Mouse (Mus musculus) E14TG2a.4 (cell line): ENCODE measurements around the gene Rin1.

Source experiments
- H3K27me3 ChIP-seq: 2 replicates; pipeline ENCODE4 v1.6.1; 2014; ENCODE audit warnings: low read length, control low read depth; ENCODE audit not compliant: insufficient read depth
- H3K36me3 ChIP-seq: 2 replicates; pipeline ENCODE4 v1.6.1; 2014; ENCODE audit warnings: low read length, control low read depth; ENCODE audit not compliant: insufficient read depth
- H3K4me1 ChIP-seq: replicated peaks from 2 replicates; pipeline ENCODE4 v1.6.1; 2014; ENCODE audit warnings: low read depth, low read length, control low read depth
- H3K4me3 ChIP-seq: replicated peaks from 2 replicates; pipeline ENCODE4 v1.5.1; 2014; ENCODE audit warnings: mild to moderate bottlenecking, low read length
- H3K9me3 ChIP-seq: 2 replicates; pipeline ENCODE4 v1.6.1; 2014; ENCODE audit warnings: low read length, control low read depth
- CTCF ChIP-seq: conservative IDR thresholded peaks from 2 replicates; pipeline ENCODE4 v1.5.1; 2014; ENCODE audit warnings: low read length
- NANOG ChIP-seq: IDR thresholded peaks from 2 replicates; pipeline ENCODE4 v1.6.1; 2014; ENCODE audit warnings: borderline replicate concordance, low read length, mixed read lengths
- POU5F1 ChIP-seq: IDR thresholded peaks from 2 replicates; pipeline ENCODE4 v1.6.1; 2014; ENCODE audit warnings: low read length, borderline replicate concordance

The Rin1 gene

GRCm38 (mm10) chr19:5018191-5018590 is 32.1 kb upstream of the Rin1 start:
- TF ChIP-seq NANOG, result no peak
- TF ChIP-seq POU5F1, result no peak
- no peak for TF ChIP-seq CTCF

GRCm38 (mm10) chr19:5021416-5021815 is 28.9 kb upstream of the Rin1 start:
- Histone ChIP-seq H3K27me3 (no peaks in the 10 kb centered on the region; the same call in 1 of the 2 replicates), H3K36me3 (peaks cover 12% of the 10 kb centered on the region)
- no peak for TF ChIP-seq NANOG
- TF ChIP-seq POU5F1, result no peak
- no peak for TF ChIP-seq CTCF

More at GRCm38 (mm10) chr19:5018191-5018590, 32.1 kb upstream of the Rin1 start:
- H3K4me1 ChIP-seq, result peaks cover 66% of the 10 kb centered on the region
- no peaks in the 10 kb centered on the region for H3K36me3 ChIP-seq
- no peaks in the 10 kb centered on the region; the same call in 1 of the 2 replicates for H3K27me3 ChIP-seq
- H3K9me3 ChIP-seq, result no peaks in the 10 kb centered on the region
- H3K4me3 ChIP-seq, result peak overlapping the region; percentile 61; the same call in 1 of the 2 replicates

GRCm38 (mm10) chr19:5023621-5024479 is 26.4 kb upstream of the Rin1 start, which contains the start of gene Slc29a2:
Gene Slc29a2, plus strand, starts transcription at chr19:5023860.
- H3K36me3 ChIP-seq, result peaks cover 36% of the 10 kb centered on the region
- peaks cover 33% of the 10 kb centered on the region for H3K4me1 ChIP-seq
- TF ChIP-seq NANOG (no peak), POU5F1 (no peak; the same call in 1 of the 2 replicates), CTCF (no peak)
- no peaks in the 10 kb centered on the region; the same call in 1 of the 2 replicates for H3K27me3 ChIP-seq
- H3K9me3 ChIP-seq, result no peaks in the 10 kb centered on the region
- peak within 1 kb of the TSS; percentile 85 for H3K4me3 ChIP-seq

More at GRCm38 (mm10) chr19:5021416-5021815, 28.9 kb upstream of the Rin1 start:
- Histone ChIP-seq H3K4me1 (peaks cover 55% of the 10 kb centered on the region), H3K4me3 (no peak overlapping the region), H3K9me3 (no peaks in the 10 kb centered on the region)

GRCm38 (mm10) chr19:5026111-5026510 is 24.2 kb upstream of the Rin1 start:
- Histone ChIP-seq H3K36me3 (peaks cover 59% of the 10 kb centered on the region), H3K27me3 (no peaks in the 10 kb centered on the region; the same call in 1 of the 2 replicates), H3K9me3 (no peaks in the 10 kb centered on the region), H3K4me3 (no peak overlapping the region), H3K4me1 (peaks cover 28% of the 10 kb centered on the region)
- TF ChIP-seq CTCF, result no peak

- peaks cover 45% of the 10 kb centered on the region for H3K36me3 ChIP-seq
- H3K9me3 ChIP-seq, result no peaks in the 10 kb centered on the region
- H3K4me1 ChIP-seq, result peaks cover 28% of the 10 kb centered on the region
- no peak overlapping the region for H3K4me3 ChIP-seq
- TF ChIP-seq NANOG (no peak), POU5F1 (no peak), CTCF (no peak)
- peaks cover 14% of the 10 kb centered on the region for H3K27me3 ChIP-seq
Observed at GRCm38 (mm10) chr19:5032686-5033085, 17.6 kb upstream of the Rin1 start.

GRCm38 (mm10) chr19:5036577-5036976 is 13.7 kb upstream of the Rin1 start:
- Histone ChIP-seq H3K4me3 (no peak overlapping the region), H3K36me3 (peaks cover 6% of the 10 kb centered on the region), H3K9me3 (no peaks in the 10 kb centered on the region), H3K27me3 (peaks cover 31% of the 10 kb centered on the region), H3K4me1 (peaks cover 54% of the 10 kb centered on the region)
- TF ChIP-seq NANOG (no peak), POU5F1 (no peak), CTCF (no peak)

- H3K4me3 ChIP-seq, result peak overlapping the region; percentile 88
- H3K4me1 ChIP-seq, result peaks cover 56% of the 10 kb centered on the region
- H3K36me3 ChIP-seq, result peaks cover 6% of the 10 kb centered on the region
- H3K27me3 ChIP-seq, result peaks cover 31% of the 10 kb centered on the region
- TF ChIP-seq POU5F1 (no peak), CTCF (no peak), NANOG (peak; percentile 67; the same call in 1 of the 2 replicates)
- no peaks in the 10 kb centered on the region for H3K9me3 ChIP-seq
Observed at GRCm38 (mm10) chr19:5037678-5038571, 12.4 kb upstream of the Rin1 start.

GRCm38 (mm10) chr19:5038709-5039156 is 11.5 kb upstream of the Rin1 start, which contains the start of the genes B4gat1 and AC124502.3:
Gene B4gat1, plus strand, starts transcription at chr19:5038826.
Gene AC124502.3, plus strand, starts transcription at chr19:5038891.
- peaks cover 31% of the 10 kb centered on the region for H3K27me3 ChIP-seq
- peak within 1 kb of the TSS; percentile 88 for H3K4me3 ChIP-seq
- peaks cover 64% of the 10 kb centered on the region for H3K4me1 ChIP-seq
- TF ChIP-seq NANOG, result no peak
- TF ChIP-seq POU5F1, result no peak
- TF ChIP-seq CTCF, result no peak
- H3K36me3 ChIP-seq, result peaks cover 13% of the 10 kb centered on the region
- no peaks in the 10 kb centered on the region for H3K9me3 ChIP-seq
